Mouse (Mus musculus) leukemia stem cell, adult 10-12 weeks (primary cell): ENCODE measurements around the gene Fxyd1. TPM values are rescaled to one million over a fixed set of nuclear protein-coding genes. Genes with fewer than 3 reads are reported as not detected.

Experiments
- polyA plus RNA-seq: library from polyadenylated mRNA; stranded (reverse); fragments of >175 nt; gene quantifications from 2 replicates; pipeline ENCODE4 v1.2.3, GENCODE M21; 2012; ENCODE audit warnings: low replicate concordance

Fxyd1 gene
- polyA plus RNA-seq, result 6.3 and 19.0 TPM in 2 replicates

DNA sequence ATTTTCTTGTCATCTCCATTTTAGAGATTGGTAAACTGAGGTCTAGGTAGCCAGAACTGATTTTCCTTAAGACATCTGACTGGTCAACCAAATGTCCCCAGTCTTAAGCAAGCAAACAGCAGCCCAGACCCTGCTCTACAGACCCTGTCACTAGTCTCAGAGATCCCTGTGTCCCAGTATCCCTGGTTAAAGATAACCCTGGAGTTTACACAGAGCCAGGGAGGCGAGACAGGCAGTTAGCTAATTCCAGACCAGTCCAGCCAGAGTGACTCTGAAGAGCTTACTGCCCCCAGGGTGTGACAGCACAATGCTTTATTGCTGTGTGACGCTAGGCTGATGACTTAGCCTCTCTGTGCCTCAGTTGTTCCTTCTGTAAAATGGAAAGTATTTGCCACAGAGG is at the start of gene Fxyd1:
Gene Fxyd1 (minus strand): TSS at position 129 of the 400 bp plus-strand sequence.

DNA sequence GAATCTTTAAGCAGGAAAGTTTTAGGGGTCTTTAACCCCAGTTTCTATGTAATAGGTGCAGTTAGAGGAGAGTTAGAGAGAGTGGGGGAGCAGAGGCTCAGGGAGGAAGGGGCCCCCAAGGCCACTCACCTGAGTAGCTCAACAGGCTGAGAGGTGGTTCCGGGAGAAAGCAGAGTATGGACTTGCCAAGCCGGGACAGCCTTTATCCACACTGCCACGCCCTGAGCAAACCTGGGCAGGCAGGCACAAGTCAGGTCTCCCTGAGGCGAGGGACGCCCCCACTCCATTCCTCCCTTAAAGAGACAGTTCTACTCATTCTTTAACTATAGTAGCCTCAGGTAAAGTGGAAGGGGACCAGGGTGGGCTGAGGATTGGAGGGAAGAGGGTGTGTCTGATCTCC is 19.5 kb upstream of the Fxyd1 start, which contains the start of gene Fxyd3:
Gene Fxyd3 (minus strand): TSS at position 213 of the 400 bp plus-strand sequence.

DNA sequence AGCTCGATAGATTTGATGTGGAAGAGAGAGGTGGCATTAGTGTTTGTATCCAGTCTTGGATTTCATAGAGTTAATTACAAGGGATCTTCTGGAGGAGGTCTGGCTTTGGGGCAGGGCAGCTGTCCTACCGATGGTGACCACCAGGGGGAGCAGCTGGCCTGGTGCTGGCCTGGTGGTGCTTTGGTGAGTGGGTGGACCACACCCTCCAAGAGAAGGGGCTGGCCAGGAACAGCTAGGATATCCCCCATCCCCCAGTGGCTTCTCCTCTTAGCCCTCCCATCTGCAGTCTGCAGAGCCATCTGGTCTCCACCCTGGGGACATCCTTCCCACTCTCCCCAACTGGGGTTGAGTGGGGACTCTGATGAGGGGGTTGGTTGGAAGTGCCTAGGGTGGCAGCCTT is 2.1 kb upstream of the Fxyd1 start, which contains the start of gene Lgi4:
Gene Lgi4 (plus strand): TSS at position 235 of the 400 bp plus-strand sequence.

DNA sequence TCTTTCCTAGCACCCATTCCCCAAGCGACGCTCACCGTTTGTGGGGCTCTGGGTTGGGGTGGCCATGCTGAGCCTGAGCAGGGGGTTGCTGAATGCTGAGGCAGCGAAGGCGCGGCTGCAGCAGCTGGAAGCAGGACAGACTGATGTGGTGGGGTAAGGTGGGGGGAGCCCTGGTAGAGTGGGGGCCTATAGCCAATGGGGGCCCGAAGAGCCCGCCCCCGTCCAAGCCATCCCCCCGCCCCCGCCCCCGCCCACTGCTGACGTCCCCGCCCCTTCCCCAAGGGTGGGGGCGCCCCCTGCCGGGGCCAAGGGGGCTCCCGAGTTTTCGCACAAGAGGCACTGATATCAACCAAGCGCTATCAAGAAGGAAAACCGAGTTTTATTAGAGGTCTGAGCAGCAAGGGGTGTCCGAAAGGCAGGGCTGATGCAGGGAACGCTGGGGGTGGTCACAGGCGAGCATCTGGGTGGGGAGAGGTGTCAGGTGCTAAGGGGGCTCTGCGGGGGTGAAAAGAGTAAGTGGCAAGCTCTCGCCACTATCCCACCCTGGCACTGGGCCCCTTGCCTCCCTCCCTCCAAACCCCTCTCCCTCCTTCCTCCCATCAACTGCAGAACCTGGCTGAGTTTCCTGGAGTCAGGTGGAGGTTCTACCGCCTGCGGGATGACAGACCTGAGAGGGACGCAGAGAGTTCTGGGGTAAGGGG is 5.5 kb downstream of the Fxyd1 start, which contains the start of gene Fxyd7:
Gene Fxyd7 (minus strand): TSS at position 147 of the 701 bp plus-strand sequence.

DNA sequence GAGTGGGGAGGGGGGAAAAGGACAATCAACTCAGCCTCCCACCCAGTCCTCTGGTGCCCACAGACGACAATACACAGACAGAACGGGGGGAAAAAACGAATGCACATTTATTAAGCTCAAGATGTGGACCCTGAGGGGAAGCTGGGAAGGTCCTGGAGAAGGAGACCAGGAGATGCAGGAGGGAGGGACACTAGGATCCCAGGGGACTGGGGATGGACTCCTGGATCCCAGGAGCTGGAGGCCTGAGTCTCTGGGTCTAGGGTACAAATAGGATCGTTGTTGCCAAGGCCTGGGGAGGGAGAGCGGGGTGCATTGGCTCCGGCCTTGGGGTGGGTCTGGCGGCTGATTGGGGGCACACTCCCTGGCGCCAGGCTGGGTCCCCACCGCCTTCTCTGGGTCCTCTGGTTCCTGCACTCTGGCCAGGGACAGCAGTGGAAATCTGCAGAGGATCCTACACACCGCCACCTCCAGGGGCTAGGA is 14.5 kb downstream of the Fxyd1 start, which contains the start of gene Fxyd5:
Gene Fxyd5 (minus strand): TSS at position 51 of the 480 bp plus-strand sequence.

Other genes with a start within 250 kb of the Fxyd1 start
- gene Ffar2, start 233.4 kb downstream of the Fxyd1 start, polyA plus RNA-seq, result 0.46 and 5.5 TPM in 2 replicates
- not detected in 2 replicates for gene Ffar3, start 201.0 kb downstream of the Fxyd1 start, polyA plus RNA-seq
- gene Ffar1, start 195.6 kb downstream of the Fxyd1 start, polyA plus RNA-seq, result 3.9 and 5.1 TPM in 2 replicates
- gene Cd22, start 176.9 kb downstream of the Fxyd1 start, polyA plus RNA-seq, result 11.3 and 33.3 TPM in 2 replicates
- 0.84 and 1.1 TPM in 2 replicates for gene Mag, start 142.3 kb downstream of the Fxyd1 start, polyA plus RNA-seq
- not detected in 2 replicates for gene Hamp2, start 132.5 kb downstream of the Fxyd1 start, polyA plus RNA-seq
- not detected in 2 replicates for gene Hamp, start 113.2 kb downstream of the Fxyd1 start, polyA plus RNA-seq
- 142 TPM in 2 replicates for gene Usf2, start 100.4 kb downstream of the Fxyd1 start, polyA plus RNA-seq
- gene Lsr, start 83.7 kb downstream of the Fxyd1 start, polyA plus RNA-seq, result 0.94 and 1.5 TPM in 2 replicates
- gene Fam187b, start 83.4 kb downstream of the Fxyd1 start, polyA plus RNA-seq, result 0.07 TPM in 1 of 2 replicates, not detected in the other
- 153 and 186 TPM in 2 replicates for gene Fxyd5, start 14.7 kb downstream of the Fxyd1 start, polyA plus RNA-seq
- not detected in 2 replicates for gene Fxyd7, start 5.7 kb downstream of the Fxyd1 start, polyA plus RNA-seq
- gene Lgi4, start 2.1 kb upstream of the Fxyd1 start, polyA plus RNA-seq, result 0.14 TPM in 1 of 2 replicates, not detected in the other
- not detected in 2 replicates for gene Fxyd3, start 19.5 kb upstream of the Fxyd1 start, polyA plus RNA-seq
- 33.5 and 120 TPM in 2 replicates for gene Hpn, start 58.1 kb upstream of the Fxyd1 start, polyA plus RNA-seq
- 11.9 and 13.5 TPM in 2 replicates for gene Scn1b, start 69.8 kb upstream of the Fxyd1 start, polyA plus RNA-seq
- 147 and 221 TPM in 2 replicates for gene Gramd1a, start 98.7 kb upstream of the Fxyd1 start, polyA plus RNA-seq
- not detected in 2 replicates for gene Scgb2b2, start 233.3 kb upstream of the Fxyd1 start, polyA plus RNA-seq
- gene Scgb1b2, start 234.6 kb upstream of the Fxyd1 start, polyA plus RNA-seq, result not detected in 2 replicates